Mouse (Mus musculus) CD4-positive helper T cell, adult 2 months (primary cell): Measurements from ENCODE around the gene Rad18.
"Not testable (repeated sequence)": the region's sequence is repeated elsewhere in the genome, so short reads cannot be mapped to it uniquely, and the experiment has no call there.

Experiments used
- DNase-seq: peaks from one replicate; pipeline ENCODE4 v3.0.0-alpha.2; 2012; ENCODE audit warnings: low read depth, missing footprints, low spot score

Rad18 gene

GRCm38 (mm10) chr6:112696056-112696950, at the start of gene Rad18:
TSS of gene Rad18 (minus strand) at chr6:112696686.
- peak; percentile 94 for DNase-seq

DNA sequence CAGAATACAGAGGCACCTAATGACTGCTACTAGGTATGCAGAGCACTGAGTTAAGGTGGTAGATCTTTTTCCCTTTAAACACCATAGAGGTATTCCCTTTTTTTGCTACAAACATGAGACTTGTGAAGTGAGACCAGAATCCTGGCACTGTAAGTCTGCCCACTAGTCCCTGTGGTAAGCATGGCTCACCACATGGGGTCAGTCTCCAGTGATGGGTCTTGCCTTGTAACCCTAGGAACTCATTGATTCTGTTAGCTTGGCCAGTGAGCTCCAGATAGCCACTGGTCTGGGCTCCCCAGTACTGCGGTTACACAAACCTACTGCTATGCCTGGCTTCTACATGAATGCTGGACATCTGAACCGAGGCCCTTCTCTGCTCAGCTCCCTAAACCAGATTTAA, 45.8 kb upstream of the Rad18 start:
- DNase-seq, result no peak

GRCm38 (mm10) chr6:112741766-112742165, 45.3 kb upstream of the Rad18 start:
- no peak for DNase-seq

DNA sequence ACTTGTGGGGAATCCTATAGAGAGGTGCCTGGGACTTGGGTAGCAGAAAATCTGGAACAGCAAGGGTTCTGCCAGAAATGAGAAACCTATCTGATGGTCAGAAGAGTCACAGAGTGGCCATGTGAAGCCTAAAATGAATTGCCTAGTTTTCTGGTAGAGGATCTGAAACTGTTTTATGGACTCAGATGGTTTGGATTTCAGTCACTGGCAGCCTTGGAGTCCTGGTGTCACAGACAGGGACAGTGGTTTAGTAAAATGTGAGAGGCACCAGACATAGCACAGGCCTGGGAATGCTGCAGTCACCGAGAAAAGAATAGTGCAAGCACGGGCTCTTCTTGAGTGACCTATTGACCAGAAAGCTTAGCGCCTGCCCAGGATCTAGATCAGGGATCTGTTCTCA, 43.1 kb upstream of the Rad18 start:
- DNase-seq, result no peak

GRCm38 (mm10) chr6:112738924-112739323, 42.4 kb upstream of the Rad18 start:
- DNase-seq, result no peak

GRCm38 (mm10) chr6:112736471-112736870, 40.0 kb upstream of the Rad18 start:
- no peak for DNase-seq

DNA sequence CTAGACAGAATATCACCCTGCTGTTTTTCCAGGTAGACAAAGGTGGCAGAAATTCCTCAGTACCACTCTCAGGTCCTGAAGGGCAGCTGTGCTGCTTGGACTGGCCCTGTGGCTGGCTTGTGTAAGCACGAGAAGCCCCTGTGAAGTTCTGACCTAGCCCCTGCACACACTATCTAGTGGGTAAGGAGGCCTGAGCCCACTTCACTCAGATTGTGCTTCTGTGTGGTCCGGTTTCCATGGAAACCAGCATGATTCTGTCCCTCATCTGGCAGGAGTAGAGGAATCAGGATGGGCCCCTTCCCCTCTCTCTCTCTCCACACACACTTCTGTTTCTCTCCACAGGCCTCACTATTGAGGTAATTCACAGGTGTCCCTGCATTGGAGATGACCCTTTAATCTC, 38.6 kb upstream of the Rad18 start:
- DNase-seq, result no peak

- DNase-seq, result no peak
Observed at GRCm38 (mm10) chr6:112733942-112734341, 37.5 kb upstream of the Rad18 start.

DNA sequence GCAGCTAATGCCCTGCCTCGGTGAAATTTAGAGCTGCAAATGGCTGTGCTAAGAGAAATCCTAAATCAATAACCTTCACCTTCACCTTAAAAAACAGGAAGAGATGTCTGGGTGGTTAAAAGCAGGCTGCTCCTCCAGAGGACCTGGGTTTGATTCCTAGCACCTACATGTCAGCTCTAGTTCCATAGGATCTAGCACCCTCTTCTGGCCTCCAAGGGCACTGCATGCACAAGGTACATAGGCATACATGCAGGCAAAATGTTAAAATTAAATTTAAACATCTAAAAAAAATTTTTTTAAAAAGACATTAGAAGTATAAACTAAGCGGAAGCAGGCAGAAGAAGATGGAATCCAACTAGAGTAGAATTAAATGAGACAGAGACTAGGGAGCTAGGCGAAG, 35.9 kb upstream of the Rad18 start:
- no peak for DNase-seq

- no peak for DNase-seq
Observed at GRCm38 (mm10) chr6:112731386-112731785, 34.9 kb upstream of the Rad18 start.

DNA sequence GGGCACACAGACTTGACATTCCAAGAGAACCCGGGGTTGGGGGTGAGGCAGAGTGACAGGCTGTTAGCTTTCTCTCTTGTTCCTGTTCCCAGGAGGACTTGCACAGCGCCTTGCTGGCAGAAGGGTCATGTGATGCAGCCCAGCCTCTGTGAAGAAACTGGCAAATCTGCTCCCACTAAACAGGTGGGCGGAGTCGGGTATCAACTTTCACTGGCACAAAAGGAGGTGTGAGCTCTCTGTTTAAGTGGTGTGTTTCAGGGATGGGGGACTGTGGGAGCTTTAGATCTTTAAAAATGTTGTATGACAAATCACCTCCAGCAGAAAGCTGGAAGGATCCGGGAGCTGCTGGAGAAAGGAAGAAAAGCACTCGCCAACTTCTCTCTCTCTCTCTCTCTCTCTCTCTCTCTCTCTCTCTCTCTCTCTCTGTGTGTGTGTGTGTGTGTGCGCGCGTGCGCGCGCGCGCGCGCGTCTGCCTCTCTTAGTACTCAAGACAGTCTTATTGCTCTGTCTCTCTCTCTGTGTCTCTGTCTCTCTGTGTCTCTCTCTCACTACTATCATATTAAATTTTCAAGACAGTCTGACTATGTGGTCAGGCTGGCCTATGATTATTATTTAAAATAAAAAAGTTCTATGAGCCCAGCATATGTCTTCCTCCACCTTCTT, 32.4 kb upstream of the Rad18 start:
- no peak for DNase-seq

DNA sequence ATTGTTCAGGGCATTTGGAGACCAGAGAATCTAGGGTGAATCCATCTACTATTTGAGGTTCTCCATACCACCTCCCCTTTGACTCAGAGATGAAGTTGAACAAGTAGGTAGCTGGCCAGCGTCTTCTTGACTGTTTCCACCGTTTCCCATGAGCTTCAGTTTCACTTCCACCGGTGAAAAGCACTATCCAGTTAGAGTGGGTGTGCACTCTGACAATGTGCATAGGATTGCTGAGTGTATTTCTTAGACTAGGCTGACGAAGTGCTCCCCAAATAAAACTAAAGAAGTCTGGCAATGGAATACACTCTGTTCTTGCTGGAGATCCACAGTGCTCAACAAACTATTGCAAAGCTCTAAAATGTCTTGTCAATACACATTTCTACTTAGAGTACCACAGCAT, 29.0 kb upstream of the Rad18 start:
- DNase-seq, result no peak

GRCm38 (mm10) chr6:112720409-112721080, 24.1 kb upstream of the Rad18 start:
- DNase-seq, result no peak

GRCm38 (mm10) chr6:112719983-112720382, 23.5 kb upstream of the Rad18 start:
- DNase-seq, result no peak

DNA sequence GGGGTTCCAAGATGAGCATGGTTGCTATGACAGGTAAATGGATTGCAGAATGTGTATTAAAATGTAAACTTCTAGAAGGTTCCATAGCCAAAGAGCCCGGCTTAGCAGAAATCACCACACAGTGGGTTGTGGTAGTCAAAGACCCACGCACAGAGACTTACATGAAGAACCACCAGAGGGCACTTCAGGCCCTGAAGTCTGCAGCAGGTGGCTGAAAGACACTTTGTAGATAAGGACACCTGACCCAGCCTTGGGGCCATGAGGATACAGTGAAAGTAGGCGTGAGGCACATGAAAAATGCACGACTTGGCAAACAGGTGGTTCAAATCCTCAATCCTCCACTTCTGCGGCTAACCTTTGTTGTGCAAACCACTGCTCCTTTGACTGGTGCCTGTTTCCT, 20.7 kb upstream of the Rad18 start:
- DNase-seq, result no peak

- DNase-seq, result no peak
Observed at GRCm38 (mm10) chr6:112713951-112714350, 17.5 kb upstream of the Rad18 start.

DNA sequence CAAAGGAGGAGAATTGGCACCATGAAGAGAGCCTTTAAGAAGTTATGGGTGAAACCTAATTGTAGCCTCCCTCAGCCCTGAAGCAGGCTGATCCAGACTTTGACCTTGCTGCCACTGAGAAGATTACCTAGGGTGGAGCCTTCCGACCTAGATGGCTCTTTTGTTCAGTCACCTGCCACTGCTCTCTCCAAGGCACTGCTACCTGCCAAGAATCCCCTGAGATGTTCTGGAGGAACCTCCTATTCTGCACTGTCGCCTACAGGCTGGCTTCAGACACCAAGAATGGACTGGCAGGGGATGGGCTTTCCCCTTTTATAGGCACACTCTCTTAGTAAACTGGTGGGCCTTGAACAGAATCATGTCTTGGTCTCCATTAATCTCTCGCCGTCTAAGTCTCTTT, 5.8 kb upstream of the Rad18 start:
- DNase-seq, result not testable (repeated sequence)

DNA sequence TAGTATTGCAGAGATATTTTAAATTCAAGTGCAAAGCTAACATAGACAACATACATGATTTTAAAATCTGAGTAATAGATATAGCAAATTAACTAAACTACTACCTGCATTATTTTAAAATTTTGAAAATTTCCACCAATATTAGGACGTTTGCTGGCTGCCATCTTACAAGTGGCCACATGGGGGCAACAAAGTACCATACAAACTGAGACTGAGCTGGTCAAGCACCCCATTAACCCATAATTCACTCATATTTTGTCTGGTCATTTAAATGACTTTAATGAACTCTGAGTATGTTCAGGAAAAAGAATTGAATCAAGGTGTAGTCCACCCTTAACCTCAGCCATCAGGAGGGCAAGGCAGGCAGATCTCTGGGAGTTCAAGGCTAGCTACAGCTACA, 3.9 kb upstream of the Rad18 start:
- peak; percentile 38 for DNase-seq

DNA sequence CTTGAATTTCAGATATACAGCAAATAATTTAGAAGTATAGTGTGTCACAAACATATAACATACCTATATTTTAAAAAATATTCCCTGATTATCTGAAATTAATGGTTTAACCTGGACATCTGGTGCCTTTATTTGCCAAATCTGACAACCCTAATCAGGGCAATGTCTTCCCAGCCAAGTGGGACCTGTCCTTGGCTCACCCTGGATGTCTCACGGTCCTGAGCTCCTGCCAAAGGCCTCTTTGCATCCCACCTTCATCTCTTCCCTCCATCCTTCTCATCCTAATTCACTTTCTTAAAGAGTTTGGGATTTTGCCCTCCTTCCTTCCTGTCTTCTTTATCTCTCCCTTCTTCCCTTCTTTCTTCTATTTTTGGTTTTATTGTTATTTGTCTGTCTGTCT, 2.6 kb upstream of the Rad18 start:
- no peak for DNase-seq

DNA sequence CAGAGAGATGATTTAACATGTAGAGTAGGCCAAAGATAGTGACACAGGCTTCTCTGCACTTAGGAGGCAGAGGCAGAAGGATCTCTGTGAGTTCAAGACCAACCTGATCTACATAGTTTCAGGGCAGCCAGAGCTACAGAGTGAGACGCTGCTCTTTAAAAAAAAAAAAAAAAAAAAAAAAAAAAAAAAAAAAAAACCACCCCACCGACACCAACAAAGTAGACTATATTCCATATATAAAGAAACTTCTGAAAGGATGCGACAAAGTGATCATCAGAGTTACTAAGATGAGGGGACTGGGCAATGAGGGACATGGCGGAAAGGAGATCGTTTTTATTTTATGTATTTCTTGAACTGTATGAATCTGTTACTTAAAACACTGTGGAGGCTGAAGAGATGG, 2.0 kb downstream of the Rad18 start:
- DNase-seq, result no peak

DNA sequence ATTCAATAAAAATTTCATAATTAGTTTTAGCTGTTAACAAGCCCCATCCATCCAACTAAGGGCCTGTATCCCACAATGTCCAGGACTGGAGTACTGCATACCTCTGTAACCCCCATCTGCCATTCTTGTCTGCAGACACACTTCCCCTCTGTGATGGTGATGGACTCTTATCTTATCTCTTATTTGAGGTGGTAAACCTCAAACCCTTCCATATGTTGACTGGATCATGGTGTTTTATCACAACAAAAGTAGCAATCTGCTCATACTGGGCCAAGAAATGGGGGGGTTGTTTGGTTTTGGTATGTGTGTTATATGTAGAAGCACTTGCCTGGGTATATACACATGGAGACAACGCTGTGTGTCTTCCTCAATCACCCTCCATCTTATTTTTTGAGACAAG, 5.0 kb downstream of the Rad18 start:
- no peak for DNase-seq

GRCm38 (mm10) chr6:112688033-112688432, 8.5 kb downstream of the Rad18 start:
- DNase-seq, result no peak

- no peak for DNase-seq
Observed at GRCm38 (mm10) chr6:112686485-112686884, 10.0 kb downstream of the Rad18 start.
